Mouse (Mus musculus): ENCODE results near the gene Lhfpl1. TPM values are rescaled to one million over a fixed set of nuclear protein-coding genes. Genes with fewer than 3 reads are reported as not detected.

Lhfpl1 gene
- 0.28 and 1.0 TPM in 2 replicates for polyA plus RNA-seq (2012; rRNA removed)

DNA sequence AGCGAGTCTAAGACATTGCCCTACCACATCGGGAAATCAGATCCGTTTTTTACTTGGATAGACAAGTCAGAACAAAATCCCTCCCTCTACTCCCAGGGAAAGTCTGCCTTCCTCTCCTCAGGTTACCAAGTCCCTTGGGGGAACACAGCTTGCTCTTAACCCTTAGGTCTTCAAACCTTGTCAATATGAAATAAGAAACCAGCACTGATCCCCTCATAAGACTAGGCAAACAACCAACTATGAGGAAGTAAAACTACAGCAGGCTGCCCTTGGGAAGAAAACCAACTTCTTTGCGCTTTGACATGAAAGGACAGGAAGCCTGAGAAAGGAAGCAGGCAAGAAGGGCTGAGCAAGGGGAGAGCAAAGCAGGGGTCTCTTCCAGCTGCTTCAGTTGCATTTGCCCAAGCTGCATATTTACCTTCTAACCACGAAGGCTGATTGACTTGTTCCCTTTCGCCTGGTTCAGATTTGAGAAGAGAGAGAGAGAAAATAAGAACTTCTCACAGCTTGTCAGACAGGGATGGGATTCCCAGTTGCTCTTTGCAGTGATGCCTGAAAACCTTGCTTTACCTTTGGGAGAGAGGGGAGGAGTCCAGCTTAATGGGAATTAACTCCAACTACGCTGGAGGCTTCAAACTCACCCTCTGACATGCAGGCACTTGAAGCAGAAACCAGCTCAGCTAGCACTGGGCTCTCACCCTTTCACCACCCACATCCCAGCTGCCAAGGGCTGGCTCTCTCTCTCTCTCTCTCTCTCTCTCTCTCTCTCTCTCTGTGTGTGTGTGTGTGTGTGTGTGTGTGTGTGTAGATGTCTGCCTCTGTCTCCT is at the start of gene Lhfpl1:
Lhfpl1 (minus strand) TSS at position 713 of the 827 bp plus-strand sequence.

Other genes starting within 250 kb of the Lhfpl1 start
- 16.6 and 22.4 TPM in 2 replicates for gene Amot, start 156.1 kb upstream of the Lhfpl1 start, polyA plus RNA-seq (2012; rRNA removed)